Mouse (Mus musculus) embryonic facial prominence, embryonic 13.5 days (tissue): ENCODE data around the gene Slc22a2. TPM values are rescaled to one million over a fixed set of nuclear protein-coding genes. Genes with fewer than 3 reads are reported as not detected.
"Not testable (repeated sequence)": the region's sequence is repeated elsewhere in the genome, so short reads cannot be mapped to it uniquely, and the experiment has no call there.

Experiments used
- ATAC-seq: fragments of 200-750 bp; cut with Nextera tagmentation; 2 replicates; pipeline ENCODE4 v1.8.0; 2017; ENCODE audit warnings: low read depth; ENCODE audit not compliant: insufficient number of reproducible peaks, insufficient read depth, low FRiP score, low TSS enrichment
- H3K27ac ChIP-seq: fragments of 300-500 bp; sonication (generic); 2 replicates; pipeline ENCODE4 v1.5.1; 2015; ENCODE audit warnings: moderate library complexity, mild to moderate bottlenecking, inconsistent platforms
- H3K27me3 ChIP-seq: fragments of 300-500 bp; sonication (generic); 2 replicates; pipeline ENCODE4 v1.6.1; 2015; ENCODE audit warnings: mild to moderate bottlenecking, inconsistent platforms
- H3K36me3 ChIP-seq: fragments of 300-500 bp; sonication (generic); 2 replicates; pipeline ENCODE4 v1.6.1; 2015; ENCODE audit warnings: mild to moderate bottlenecking, inconsistent platforms
- H3K4me1 ChIP-seq: fragments of 300-500 bp; sonication (generic); 2 replicates; pipeline ENCODE4 v1.6.1; 2015; ENCODE audit warnings: inconsistent platforms
- H3K4me2 ChIP-seq: fragments of 300-500 bp; sonication (generic); 2 replicates; pipeline ENCODE4 v1.6.1; 2015; ENCODE audit warnings: moderate library complexity, mild to moderate bottlenecking, inconsistent platforms
- H3K4me3 ChIP-seq: fragments of 300-500 bp; sonication (generic); 2 replicates; pipeline ENCODE4 v1.5.1; 2015; ENCODE audit warnings: mild to moderate bottlenecking, inconsistent platforms
- H3K9ac ChIP-seq: fragments of 300-500 bp; sonication (generic); 2 replicates; pipeline ENCODE4 v1.6.1; 2015; ENCODE audit warnings: mild to moderate bottlenecking, inconsistent platforms
- H3K9me3 ChIP-seq: fragments of 300-500 bp; sonication (generic); 2 replicates; pipeline ENCODE4 v1.6.1; 2016; ENCODE audit warnings: inconsistent platforms
- WGBS: fragments of 180-500 bp; shearing (Covaris S2); methylation state at CpG from one replicate; pipeline ENCODE4 v1.1.7; 2015; ENCODE audit warnings: mixed read lengths; 5-methylcytosine and 5-hydroxymethylcytosine counted together
- polyA plus RNA-seq: library from polyadenylated mRNA; unstranded; fragments of >200 nt; fragmentation: Nextera tagmentation; extraction: Ambion mirVana; gene quantifications from 2 replicates; pipeline ENCODE4 v1.2.1, GENCODE M21; 2015

Slc22a2 gene
- polyA plus RNA-seq, 1 experiment from 2014 or later, result not detected

DNA sequence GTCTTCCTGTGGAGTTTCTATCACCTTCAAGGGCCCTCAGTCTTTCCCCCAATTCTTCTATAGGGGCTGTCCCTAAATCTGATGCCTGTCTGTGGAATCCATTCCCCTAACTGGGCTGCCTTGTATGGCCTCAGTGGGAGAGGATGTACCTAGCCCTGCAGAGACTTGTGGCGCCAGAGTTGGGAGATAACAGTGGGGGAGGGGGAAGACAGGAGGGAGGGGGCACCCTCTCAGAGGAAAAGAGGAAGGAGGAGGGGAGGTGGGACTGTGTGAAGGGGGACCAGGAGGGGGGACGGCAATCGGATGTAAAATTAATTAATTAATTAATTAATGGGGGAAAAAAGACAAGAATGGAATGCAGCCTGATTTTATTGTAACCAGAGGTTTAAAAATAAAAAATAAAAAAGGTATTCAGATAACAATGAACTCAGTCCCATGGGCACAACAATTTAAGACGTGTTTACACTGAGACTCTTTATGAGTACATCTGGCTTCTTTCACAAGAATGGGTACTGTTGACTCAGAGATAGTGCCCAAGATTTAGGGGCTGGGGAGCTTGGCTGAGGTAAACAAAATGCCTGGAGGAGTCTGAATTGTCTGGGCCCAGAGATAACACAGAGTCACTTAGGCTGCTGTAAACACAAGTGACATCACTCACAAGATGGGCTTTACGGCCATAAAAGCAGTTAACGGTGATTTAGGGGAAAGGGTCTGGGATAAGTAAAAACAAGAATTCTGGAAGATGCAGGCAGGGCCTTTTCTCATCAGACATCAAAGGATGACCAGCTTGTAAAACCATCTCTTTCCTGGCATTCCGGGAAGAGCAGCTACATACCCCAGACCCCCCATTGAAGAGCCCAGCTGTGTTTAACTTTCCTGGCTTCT is 84.8 kb downstream of the Slc22a2 start:
- Histone ChIP-seq H3K36me3 (no peaks in the 10 kb centered on the region), H3K4me1 (peaks cover 15% of the 10 kb centered on the region), H3K27me3 (no peaks in the 10 kb centered on the region), H3K9me3 (no peaks in the 10 kb centered on the region), H3K9ac (no peak overlapping the region), H3K4me2 (no peak overlapping the region), H3K27ac (no peak overlapping the region; the same call in 1 of the 2 replicates), H3K4me3 (no peak overlapping the region)
- WGBS, result 54% methylated on average over 7 of the region's 7 CpGs
- no peak for ATAC-seq

DNA sequence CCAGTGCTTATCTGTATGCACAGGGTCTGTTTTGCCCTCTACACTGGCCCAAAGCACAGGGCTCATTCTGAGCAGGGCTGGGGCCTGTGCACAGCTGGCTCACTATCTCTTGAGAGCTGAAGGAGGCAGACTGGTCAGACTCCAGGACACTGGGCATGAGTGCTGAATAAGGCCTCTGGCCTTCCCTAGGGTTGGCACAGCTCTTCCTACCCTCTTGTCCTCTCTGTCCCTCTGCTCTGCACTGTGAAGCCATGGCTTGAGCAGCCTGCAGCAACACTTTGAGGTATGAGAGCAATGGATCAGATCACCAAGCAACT is 85.4 kb downstream of the Slc22a2 start:
- Histone ChIP-seq H3K36me3 (no peaks in the 10 kb centered on the region), H3K4me1 (peaks cover 15% of the 10 kb centered on the region), H3K4me2 (no peak overlapping the region), H3K9me3 (no peaks in the 10 kb centered on the region), H3K9ac (no peak overlapping the region), H3K27me3 (no peaks in the 10 kb centered on the region), H3K27ac (no peak overlapping the region; the same call in 1 of the 2 replicates), H3K4me3 (no peak overlapping the region)
- ATAC-seq, result no peak

DNA sequence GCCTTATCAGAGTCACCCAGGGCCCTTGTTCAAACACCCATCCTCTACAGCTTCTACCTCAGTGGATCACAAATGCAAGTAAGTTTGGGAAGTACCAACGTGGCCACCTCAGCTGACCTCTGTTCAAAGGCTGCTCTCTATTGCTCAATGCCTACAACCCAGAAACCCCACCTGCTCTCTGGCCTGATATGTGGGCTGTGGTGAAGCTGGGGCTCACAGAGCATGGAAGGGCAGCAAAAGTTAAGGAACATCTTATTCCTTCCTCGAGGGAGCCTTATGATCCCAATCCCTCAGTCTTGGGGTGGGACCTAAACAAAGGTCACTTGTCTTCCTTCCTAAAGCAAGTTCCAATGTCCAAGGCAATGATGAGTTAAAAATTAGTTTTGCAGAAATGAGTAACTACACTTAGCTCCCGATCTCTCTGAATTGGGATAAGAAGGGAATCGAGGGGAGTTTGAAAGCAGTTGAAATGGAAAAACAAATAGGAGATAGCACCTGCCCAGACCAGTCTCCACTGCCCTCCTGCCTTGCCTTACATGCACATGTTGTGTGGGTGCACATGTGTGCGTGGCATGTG is 87.2 kb downstream of the Slc22a2 start:
- H3K4me3 ChIP-seq, result no peak overlapping the region
- no peaks in the 10 kb centered on the region for H3K36me3 ChIP-seq
- no peaks in the 10 kb centered on the region for H3K27me3 ChIP-seq
- no peak overlapping the region for H3K27ac ChIP-seq
- no peak overlapping the region for H3K9ac ChIP-seq
- no peaks in the 10 kb centered on the region for H3K9me3 ChIP-seq
- WGBS, result 85% methylated on average over 5 of the region's 5 CpGs
- ATAC-seq, result no peak
- peaks cover 15% of the 10 kb centered on the region for H3K4me1 ChIP-seq
- no peak overlapping the region for H3K4me2 ChIP-seq

DNA sequence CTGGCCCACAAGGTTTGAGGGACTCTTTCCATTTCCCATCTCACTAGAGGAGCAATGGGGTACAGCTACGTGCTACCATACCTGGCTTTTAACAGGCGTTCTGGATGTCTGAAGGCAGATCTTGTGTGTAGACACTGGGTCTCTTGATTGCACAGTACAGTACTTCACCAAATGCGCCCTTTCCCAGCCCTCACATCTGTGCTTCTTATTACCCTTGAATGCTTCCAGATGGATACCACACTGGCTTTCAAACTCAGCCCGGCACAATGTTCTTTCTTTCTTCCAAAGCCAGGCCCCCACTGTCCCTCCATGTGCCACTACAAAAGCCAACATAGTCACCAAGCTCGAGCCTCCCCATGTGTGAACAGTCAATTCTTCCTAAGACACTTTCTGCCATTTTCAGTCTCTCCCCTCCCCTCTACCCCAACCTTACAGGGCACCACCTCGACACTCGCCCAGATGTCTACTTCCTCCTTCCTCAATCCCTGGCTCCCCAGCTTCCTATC is 88.4 kb downstream of the Slc22a2 start:
- Histone ChIP-seq H3K4me1 (peaks cover 12% of the 10 kb centered on the region), H3K4me2 (no peak overlapping the region), H3K27me3 (no peaks in the 10 kb centered on the region), H3K9me3 (no peaks in the 10 kb centered on the region), H3K36me3 (no peaks in the 10 kb centered on the region), H3K4me3 (no peak overlapping the region), H3K9ac (no peak overlapping the region), H3K27ac (no peak overlapping the region)
- 32% methylated on average over 7 of the region's 7 CpGs for WGBS
- ATAC-seq, result peak; percentile 48; the same call in 1 of the 2 replicates

DNA sequence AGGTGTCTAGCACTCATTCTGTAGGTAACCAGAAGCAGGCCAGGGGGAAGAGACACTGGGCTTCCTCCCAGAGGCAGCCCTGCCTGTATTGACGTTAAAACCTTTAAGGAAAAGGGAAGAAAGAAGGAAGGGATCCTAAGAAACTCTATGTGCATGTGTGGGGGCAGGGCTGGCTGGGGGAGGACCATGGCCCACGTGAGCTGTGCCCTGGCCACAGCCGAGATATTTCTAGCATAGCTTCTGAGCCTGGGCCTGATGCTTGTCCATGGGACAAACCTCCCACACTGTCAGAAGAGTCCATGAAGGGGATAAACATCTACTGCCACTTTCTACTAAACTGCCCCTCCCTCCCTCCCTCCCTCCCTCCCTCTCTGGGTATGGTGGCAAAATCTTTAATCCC is 89.9 kb downstream of the Slc22a2 start:
- no peak for ATAC-seq
- H3K9me3 ChIP-seq, result no peaks in the 10 kb centered on the region
- WGBS, result 73% methylated on average over 3 of the region's 3 CpGs

DNA sequence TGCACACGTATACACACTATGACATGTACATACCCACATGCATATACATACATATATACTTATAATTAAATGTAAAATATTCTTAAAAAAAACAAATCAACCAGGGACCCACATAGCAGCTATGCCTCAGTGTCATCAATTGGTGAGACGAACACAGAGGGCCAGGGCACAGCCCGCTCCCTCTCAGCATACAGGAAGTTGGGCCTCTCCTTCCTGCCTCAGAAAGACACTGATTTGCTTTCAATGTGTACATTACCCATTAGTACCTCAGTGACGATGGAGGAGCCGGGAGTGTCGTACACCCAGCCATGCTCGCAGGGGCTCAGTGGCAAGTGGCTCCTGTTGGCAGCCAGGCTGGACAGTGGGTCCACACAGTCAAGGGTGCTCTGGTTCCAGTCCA is 91.0 kb downstream of the Slc22a2 start:
- H3K27me3 ChIP-seq, H3K4me1 ChIP-seq, H3K9ac ChIP-seq, H3K27ac ChIP-seq, ATAC-seq, H3K4me3 ChIP-seq, H3K4me2 ChIP-seq, H3K9me3 ChIP-seq, H3K36me3 ChIP-seq: not testable (repeated sequence)
- 86% methylated on average over 7 of the region's 7 CpGs for WGBS

More for the DNA sequence above, 89.9 kb downstream of the Slc22a2 start:
- no peaks in the 10 kb centered on the region for H3K27me3 ChIP-seq
- no peak overlapping the region for H3K9ac ChIP-seq
- no peak overlapping the region for H3K4me2 ChIP-seq
- H3K4me1 ChIP-seq, result peaks cover 12% of the 10 kb centered on the region
- H3K4me3 ChIP-seq, result no peak overlapping the region
- no peak overlapping the region for H3K27ac ChIP-seq
- no peaks in the 10 kb centered on the region for H3K36me3 ChIP-seq

DNA sequence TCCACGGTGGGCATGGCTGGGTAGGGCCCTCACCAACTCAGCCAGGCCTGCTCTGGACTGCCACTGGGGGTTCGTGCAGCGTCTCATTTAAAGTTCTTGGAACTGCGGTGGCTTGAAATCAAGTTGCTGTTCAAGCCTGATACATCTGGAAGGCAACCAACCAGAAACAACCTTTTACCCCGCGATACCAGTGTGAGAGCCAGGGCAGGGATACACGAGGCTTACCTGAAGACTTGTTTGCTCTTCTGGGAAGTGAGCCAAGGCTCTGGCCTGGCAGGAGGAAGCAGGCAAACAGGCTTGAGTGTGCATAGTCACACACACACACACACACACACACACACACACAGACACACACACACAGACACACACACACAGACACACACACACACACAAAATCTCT is 91.7 kb downstream of the Slc22a2 start, which contains the start of gene Slc22a1:
Gene Slc22a1 (minus strand): TSS at position 184 of the 400 bp plus-strand sequence.
- H3K9me3 ChIP-seq, result no peaks in the 10 kb centered on the region
- no peak within 1 kb of the TSS for H3K4me2 ChIP-seq
- no peak within 1 kb of the TSS for H3K27ac ChIP-seq
- H3K4me1 ChIP-seq, result peaks cover 9% of the 10 kb centered on the region
- no peak for ATAC-seq
- H3K36me3 ChIP-seq, result peaks cover 11% of the 10 kb centered on the region
- no peak within 1 kb of the TSS for H3K4me3 ChIP-seq
- H3K9ac ChIP-seq, result no peak within 1 kb of the TSS
- 76% methylated on average over 7 of the region's 7 CpGs for WGBS
- no peaks in the 10 kb centered on the region for H3K27me3 ChIP-seq

DNA sequence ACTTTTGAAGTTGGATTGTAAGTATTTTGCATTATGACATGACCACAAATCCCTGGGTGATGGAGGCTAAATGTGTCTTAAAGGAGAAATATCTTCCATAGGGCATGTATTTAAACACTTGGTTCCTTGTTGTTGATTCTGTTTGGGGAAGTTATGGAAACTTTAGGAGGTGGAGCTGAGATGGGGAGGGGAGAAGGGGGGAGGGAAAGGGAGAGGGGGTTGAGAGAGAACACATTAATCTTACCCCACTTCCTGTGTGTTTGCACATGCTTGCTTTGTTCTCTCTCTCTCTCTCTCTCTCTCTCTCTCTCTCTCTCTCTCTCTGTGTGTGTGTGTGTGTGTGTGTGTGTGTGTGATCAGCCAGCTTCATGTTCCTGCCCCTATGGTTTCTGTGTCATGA is 93.2 kb downstream of the Slc22a2 start:
- H3K4me2 ChIP-seq, result no peak overlapping the region
- H3K27ac ChIP-seq, result no peak overlapping the region
- no peaks in the 10 kb centered on the region for H3K9me3 ChIP-seq
- H3K36me3 ChIP-seq, result peaks cover 20% of the 10 kb centered on the region
- H3K9ac ChIP-seq, result no peak overlapping the region
- no peak for ATAC-seq
- H3K27me3 ChIP-seq, result no peaks in the 10 kb centered on the region
- peaks cover 5% of the 10 kb centered on the region for H3K4me1 ChIP-seq
- no peak overlapping the region for H3K4me3 ChIP-seq

Other genes with a start within 250 kb of the Slc22a2 start
- 4.2 TPM in 1 of 2 replicates, not detected in the other for gene Plg, start 205.5 kb upstream of the Slc22a2 start, polyA plus RNA-seq
- gene Slc22a3, start 76.4 kb upstream of the Slc22a2 start, polyA plus RNA-seq, result 0.54 and 0.59 TPM in 2 replicates
- 0.58 TPM in 1 of 2 replicates, not detected in the other for gene Slc22a1, start 91.7 kb downstream of the Slc22a2 start, polyA plus RNA-seq
- 27.9 and 35.4 TPM in 2 replicates for gene Igf2r, start 185.5 kb downstream of the Slc22a2 start, polyA plus RNA-seq